Mouse (Mus musculus) hindbrain, embryonic 15.5 days (tissue): Measurements from ENCODE around the gene Loxl1. TPM values are rescaled to one million over a fixed set of nuclear protein-coding genes. Genes with fewer than 3 reads are reported as not detected.

Experiments
- ATAC-seq: fragments of 200-750 bp; cut with Nextera tagmentation; 2 replicates; pipeline ENCODE4 v1.8.0; 2017; ENCODE audit warnings: low read depth, moderate number of reproducible peaks, moderate TSS enrichment; ENCODE audit not compliant: low FRiP score
- H3K27ac ChIP-seq: fragments of 300-500 bp; sonication (generic); replicated peaks from 2 replicates; pipeline ENCODE4 v1.5.1; 2015; ENCODE audit warnings: mild to moderate bottlenecking, inconsistent platforms
- H3K27me3 ChIP-seq: fragments of 300-500 bp; sonication (generic); 2 replicates; pipeline ENCODE4 v1.6.1; 2015; ENCODE audit warnings: control low read depth, inconsistent platforms
- H3K36me3 ChIP-seq: fragments of 300-500 bp; sonication (generic); 2 replicates; pipeline ENCODE4 v1.6.1; 2015; ENCODE audit warnings: control low read depth, inconsistent platforms
- H3K4me1 ChIP-seq: fragments of 300-500 bp; sonication (generic); replicated peaks from 2 replicates; pipeline ENCODE4 v1.6.1; 2015; ENCODE audit warnings: control low read depth, inconsistent platforms
- H3K4me2 ChIP-seq: fragments of 300-500 bp; sonication (generic); 2 replicates; pipeline ENCODE4 v1.6.1; 2015; ENCODE audit warnings: moderate library complexity, mild to moderate bottlenecking, inconsistent platforms
- H3K4me3 ChIP-seq: fragments of 300-500 bp; sonication (generic); 2 replicates; pipeline ENCODE4 v1.5.1; 2015; ENCODE audit warnings: mild to moderate bottlenecking, inconsistent platforms
- H3K9ac ChIP-seq: fragments of 300-500 bp; sonication (generic); 2 replicates; pipeline ENCODE4 v1.6.1; 2015; ENCODE audit warnings: inconsistent platforms
- H3K9me3 ChIP-seq: fragments of 300-500 bp; sonication (generic); 2 replicates; pipeline ENCODE4 v1.6.1; 2016; ENCODE audit warnings: control low read depth, inconsistent platforms
- WGBS: fragments of 180-500 bp; shearing (Covaris S2); methylation state at CpG from one replicate; pipeline ENCODE4 v1.1.7; 2015; 5-methylcytosine and 5-hydroxymethylcytosine counted together
- polyA plus RNA-seq: library from polyadenylated mRNA; unstranded; fragments of >200 nt; fragmentation: Nextera tagmentation; extraction: Ambion mirVana; gene quantifications from 2 replicates; pipeline ENCODE4 v1.2.1, GENCODE M21; 2015

The Loxl1 gene
- 10.3 and 10.7 TPM in 2 replicates for polyA plus RNA-seq

DNA sequence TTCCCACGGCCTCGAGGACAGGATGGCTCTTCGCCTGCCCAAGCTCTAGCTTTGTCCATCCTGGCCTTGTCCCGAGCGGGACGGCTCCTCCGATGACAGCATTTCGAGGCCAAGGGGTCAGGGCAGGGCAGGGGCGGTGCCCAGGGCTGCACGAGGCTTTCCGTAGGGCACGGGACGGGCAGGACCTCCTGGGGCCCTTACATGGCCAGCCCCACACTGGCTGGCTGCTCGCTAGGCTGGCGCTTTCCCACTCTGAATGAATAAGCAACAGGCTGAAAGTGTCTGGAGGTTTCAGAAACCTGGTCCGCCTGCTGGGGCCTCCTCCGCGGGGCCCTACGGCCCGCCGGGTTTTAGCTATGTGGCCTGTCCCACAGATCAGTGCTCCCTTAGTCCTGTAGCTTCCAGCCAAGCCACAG is at the start of gene Loxl1:
Gene Loxl1, minus strand, starts transcription at position 243 of the 416 bp plus-strand sequence.
- 2% methylated on average over 21 of the region's 21 CpGs for WGBS
- peak within 1 kb of the TSS; percentile 37 for H3K4me3 ChIP-seq
- H3K27ac ChIP-seq = peak within 1 kb of the TSS; percentile 39; the same call in 1 of the 2 replicates
- peaks cover 25% of the 10 kb centered on the region for H3K27me3 ChIP-seq
- peaks cover 59% of the 10 kb centered on the region for H3K4me1 ChIP-seq
- no peaks in the 10 kb centered on the region for H3K9me3 ChIP-seq
- peak; percentile 39; the same call in 1 of the 2 replicates for ATAC-seq
- H3K36me3 ChIP-seq = no peaks in the 10 kb centered on the region
- H3K4me2 ChIP-seq = peak within 1 kb of the TSS; percentile 54
- peak within 1 kb of the TSS; percentile 20 for H3K9ac ChIP-seq

DNA sequence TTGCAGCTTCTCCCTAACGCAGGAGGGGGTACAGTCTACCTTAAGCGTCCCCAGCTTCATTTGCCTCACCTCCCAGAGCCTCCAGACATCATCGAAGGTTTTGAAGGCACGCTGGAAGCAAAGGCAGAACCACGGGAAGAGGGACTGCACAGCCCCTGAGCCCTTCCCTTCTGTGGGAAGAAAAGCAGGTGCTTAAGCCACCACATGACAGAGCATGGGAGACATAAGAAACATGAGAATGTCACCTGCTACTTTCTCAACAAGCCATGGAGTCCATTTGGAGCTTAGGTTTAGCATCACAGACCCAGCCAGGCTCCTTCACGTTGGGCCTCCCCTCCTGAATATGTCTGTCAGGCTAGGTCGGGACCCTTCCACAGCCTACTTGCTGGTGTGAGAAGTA is 49.0 kb upstream of the Loxl1 start:
- Histone ChIP-seq H3K4me3 (no peak overlapping the region), H3K9me3 (no peaks in the 10 kb centered on the region), H3K9ac (no peak overlapping the region), H3K4me1 (no peaks in the 10 kb centered on the region), H3K27me3 (no peaks in the 10 kb centered on the region), H3K36me3 (no peaks in the 10 kb centered on the region), H3K27ac (no peak overlapping the region), H3K4me2 (no peak overlapping the region)
- no peak for ATAC-seq
- 87% methylated on average over 7 of the region's 7 CpGs for WGBS

DNA sequence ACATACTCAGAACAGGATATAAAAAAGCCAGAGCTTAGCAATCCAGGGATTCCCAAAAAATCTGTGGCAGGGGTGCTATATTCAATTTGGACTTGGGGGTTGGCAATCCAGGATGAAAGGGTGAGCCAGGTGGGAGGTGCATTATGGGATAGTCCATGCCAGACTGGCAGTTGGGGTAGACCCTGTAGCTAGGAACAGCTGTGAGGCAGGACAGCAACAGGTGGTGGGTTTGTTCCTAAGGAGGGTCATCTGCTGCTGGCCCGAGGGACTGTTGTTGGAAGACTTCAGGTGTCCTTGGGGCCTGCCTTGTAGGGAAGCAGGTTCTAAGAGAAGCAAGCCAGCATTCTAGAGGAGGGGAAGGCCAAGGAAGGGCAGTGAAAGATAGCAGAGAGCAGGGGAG is 48.4 kb upstream of the Loxl1 start:
- H3K27ac ChIP-seq = no peak overlapping the region
- H3K4me2 ChIP-seq = no peak overlapping the region
- H3K9ac ChIP-seq = no peak overlapping the region
- H3K4me3 ChIP-seq = no peak overlapping the region
- 60% methylated on average over 1 of the region's 1 CpGs for WGBS
- no peaks in the 10 kb centered on the region for H3K4me1 ChIP-seq
- no peaks in the 10 kb centered on the region for H3K27me3 ChIP-seq
- H3K36me3 ChIP-seq = no peaks in the 10 kb centered on the region
- H3K9me3 ChIP-seq = no peaks in the 10 kb centered on the region
- ATAC-seq = no peak

DNA sequence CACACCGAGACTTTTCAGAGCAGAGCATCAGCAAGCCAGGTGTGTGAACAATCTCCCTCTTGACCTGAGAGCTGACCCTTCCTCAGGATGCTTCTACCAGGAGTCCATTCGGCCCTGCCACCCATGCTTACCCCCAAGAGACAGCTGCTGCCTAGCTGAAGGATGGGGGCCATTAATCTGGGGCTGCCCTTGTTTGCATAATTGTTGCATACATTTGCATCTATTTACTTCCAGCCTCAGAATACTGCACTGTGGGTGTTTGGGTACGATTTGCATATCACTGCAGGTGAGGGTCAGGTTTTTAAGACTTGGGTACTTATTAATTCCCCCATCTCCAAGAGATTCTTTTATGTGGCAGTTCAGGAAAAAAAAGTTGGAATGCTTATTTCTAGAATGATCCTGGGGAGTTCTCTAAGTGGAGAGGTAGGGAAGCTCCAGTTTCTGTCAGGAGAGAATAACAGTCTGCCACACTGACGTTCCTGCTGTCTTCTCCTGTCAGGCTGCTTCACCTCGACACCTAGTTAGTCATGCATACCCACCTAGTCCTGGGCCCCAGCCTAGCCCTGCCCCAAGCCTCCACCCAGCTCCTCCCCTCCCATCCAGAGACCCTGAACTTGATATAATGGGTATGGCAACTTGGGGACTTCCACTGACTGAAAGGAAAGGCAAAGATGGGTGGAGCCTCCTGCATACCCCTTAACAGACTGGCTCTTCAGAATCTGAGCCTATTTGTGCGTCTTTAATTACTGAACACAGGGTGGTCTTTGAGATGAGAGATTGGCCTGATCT is 42.5 kb upstream of the Loxl1 start:
- Histone ChIP-seq H3K4me1 (no peaks in the 10 kb centered on the region; the same call in 1 of the 2 replicates), H3K27me3 (no peaks in the 10 kb centered on the region), H3K4me3 (no peak overlapping the region), H3K9me3 (no peaks in the 10 kb centered on the region), H3K9ac (no peak overlapping the region), H3K27ac (no peak overlapping the region), H3K36me3 (no peaks in the 10 kb centered on the region), H3K4me2 (no peak overlapping the region)
- ATAC-seq = 0 out of 2 replicates have a peak, but pooled peaks have one; percentile 38
- 13% methylated on average over 6 of the region's 6 CpGs for WGBS

DNA sequence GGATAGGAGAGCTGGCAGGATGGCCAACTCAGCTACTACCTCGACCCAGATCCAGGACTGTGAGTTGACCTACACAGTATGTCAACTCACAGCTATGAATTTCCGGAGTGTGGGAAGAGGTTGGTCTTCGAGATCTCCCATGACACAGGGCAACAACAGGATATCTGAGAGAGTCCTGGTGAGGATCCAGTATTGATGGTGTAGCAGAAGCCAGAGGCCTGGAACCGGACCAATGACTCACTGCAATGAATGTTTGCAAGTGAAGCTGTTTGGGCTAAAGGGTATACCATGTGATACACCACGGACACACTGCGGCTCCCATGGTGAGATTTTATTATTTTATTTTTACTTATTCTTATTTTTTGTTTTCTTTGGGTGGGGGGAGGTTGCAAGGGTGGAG is 41.7 kb upstream of the Loxl1 start:
- Histone ChIP-seq H3K4me1 (no peaks in the 10 kb centered on the region; the same call in 1 of the 2 replicates), H3K4me2 (no peak overlapping the region), H3K9me3 (no peaks in the 10 kb centered on the region), H3K4me3 (no peak overlapping the region), H3K36me3 (no peaks in the 10 kb centered on the region), H3K27ac (no peak overlapping the region), H3K9ac (no peak overlapping the region), H3K27me3 (no peaks in the 10 kb centered on the region)
- no peak for ATAC-seq
- WGBS = 82% methylated on average over 6 of the region's 6 CpGs

DNA sequence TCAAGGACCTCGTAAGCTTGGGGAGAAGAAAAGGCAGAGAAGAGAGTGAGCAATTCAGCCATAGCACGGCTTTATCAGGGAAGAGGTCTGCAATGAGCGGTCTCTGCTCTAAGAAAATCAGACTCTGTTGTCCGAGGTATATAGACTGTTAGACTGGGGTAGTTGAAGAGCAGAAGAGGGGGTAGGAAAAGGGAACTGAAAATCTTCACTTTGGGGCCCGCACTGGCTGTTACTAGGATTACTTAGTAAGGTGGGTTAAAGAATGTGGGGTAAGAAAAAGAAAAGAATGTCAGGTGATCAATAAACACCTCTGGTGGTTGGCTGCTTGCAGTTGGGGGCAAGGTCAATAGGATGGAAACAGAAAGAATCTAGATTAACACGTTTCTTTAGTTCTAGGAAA is 40.2 kb upstream of the Loxl1 start:
- WGBS = 94% methylated on average over 6 of the region's 6 CpGs
- H3K27ac ChIP-seq = no peak overlapping the region

DNA sequence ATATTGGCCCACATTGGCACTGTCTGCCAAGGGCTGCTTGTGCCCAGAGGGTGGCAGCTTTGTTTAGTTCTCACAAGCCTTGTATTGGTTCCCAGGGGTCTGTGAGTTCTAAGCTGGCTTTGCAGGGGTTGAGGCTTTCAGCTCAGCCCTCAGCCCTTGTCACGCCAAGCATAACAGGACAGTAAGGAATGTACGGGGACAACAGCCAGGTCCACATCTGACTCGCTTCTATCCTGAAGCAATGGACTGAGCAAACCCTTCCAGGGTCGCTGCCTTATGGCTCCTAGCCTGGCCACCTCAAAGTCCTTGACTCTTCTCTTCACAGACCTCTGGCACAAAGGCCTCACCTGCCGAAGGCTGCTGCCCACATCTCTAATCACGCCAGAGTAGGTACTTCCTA is 34.8 kb upstream of the Loxl1 start:
- H3K4me1 ChIP-seq = peaks cover 13% of the 10 kb centered on the region; the same call in 1 of the 2 replicates
- no peak overlapping the region for H3K27ac ChIP-seq
- no peaks in the 10 kb centered on the region for H3K9me3 ChIP-seq
- H3K4me3 ChIP-seq = no peak overlapping the region
- no peak overlapping the region for H3K9ac ChIP-seq
- no peak overlapping the region for H3K4me2 ChIP-seq
- no peaks in the 10 kb centered on the region for H3K27me3 ChIP-seq
- 86% methylated on average over 6 of the region's 6 CpGs for WGBS
- no peak for ATAC-seq
- H3K36me3 ChIP-seq = no peaks in the 10 kb centered on the region

More for the DNA sequence above, 40.2 kb upstream of the Loxl1 start:
- H3K27me3 ChIP-seq = no peaks in the 10 kb centered on the region
- no peak for ATAC-seq
- no peaks in the 10 kb centered on the region; the same call in 1 of the 2 replicates for H3K4me1 ChIP-seq
- no peak overlapping the region for H3K4me2 ChIP-seq
- H3K9me3 ChIP-seq = no peaks in the 10 kb centered on the region
- no peaks in the 10 kb centered on the region for H3K36me3 ChIP-seq
- no peak overlapping the region for H3K4me3 ChIP-seq
- H3K9ac ChIP-seq = no peak overlapping the region

DNA sequence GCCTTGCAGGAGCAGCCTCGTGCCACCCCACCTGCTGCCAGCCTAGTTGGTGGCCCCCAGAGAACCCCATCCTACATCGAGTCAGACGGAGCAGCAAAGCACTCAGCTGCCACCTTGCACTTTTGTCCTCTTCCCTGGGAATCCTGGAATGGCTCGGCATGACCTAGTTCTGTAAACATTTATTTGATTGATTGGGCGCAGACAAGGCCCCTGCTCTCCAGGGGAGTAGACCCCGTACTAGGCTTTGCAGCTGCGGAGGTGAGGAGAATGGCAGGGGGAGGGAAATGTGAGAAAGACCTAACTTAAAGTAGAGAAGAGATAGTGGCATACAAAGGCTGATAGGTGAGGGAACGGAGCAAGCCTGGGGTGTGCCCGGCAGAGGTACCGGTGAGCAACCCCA is 33.5 kb upstream of the Loxl1 start:
- Histone ChIP-seq H3K9ac (no peak overlapping the region), H3K4me2 (no peak overlapping the region), H3K4me3 (no peak overlapping the region), H3K9me3 (no peaks in the 10 kb centered on the region), H3K4me1 (peaks cover 13% of the 10 kb centered on the region; the same call in 1 of the 2 replicates), H3K36me3 (no peaks in the 10 kb centered on the region), H3K27me3 (no peaks in the 10 kb centered on the region), H3K27ac (no peak overlapping the region)
- 25% methylated on average over 10 of the region's 10 CpGs for WGBS
- no peak for ATAC-seq

DNA sequence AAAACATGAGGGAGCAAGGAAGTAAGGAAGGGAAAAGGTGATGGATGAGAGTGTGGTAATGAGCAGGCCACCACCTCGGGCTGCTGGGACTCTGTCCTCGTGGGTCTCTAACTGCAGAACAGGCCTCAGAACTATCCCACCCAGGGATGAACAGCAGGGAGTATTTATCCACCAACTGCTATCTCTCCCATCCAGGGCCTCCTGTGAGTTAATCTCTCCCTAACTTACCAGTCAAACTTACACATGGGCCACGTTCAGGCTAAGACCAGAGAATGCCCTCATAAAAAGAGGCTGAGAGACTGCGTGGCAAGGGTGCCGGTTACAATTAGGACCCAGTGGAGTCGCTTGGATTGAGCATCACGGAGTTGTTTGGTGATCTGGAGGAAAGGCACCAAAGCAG is 33.0 kb upstream of the Loxl1 start:
- Histone ChIP-seq H3K36me3 (no peaks in the 10 kb centered on the region), H3K4me3 (no peak overlapping the region), H3K9ac (no peak overlapping the region), H3K27ac (no peak overlapping the region), H3K4me2 (no peak overlapping the region), H3K9me3 (no peaks in the 10 kb centered on the region), H3K4me1 (peaks cover 13% of the 10 kb centered on the region; the same call in 1 of the 2 replicates), H3K27me3 (no peaks in the 10 kb centered on the region)
- 63% methylated on average over 7 of the region's 7 CpGs for WGBS
- no peak for ATAC-seq

DNA sequence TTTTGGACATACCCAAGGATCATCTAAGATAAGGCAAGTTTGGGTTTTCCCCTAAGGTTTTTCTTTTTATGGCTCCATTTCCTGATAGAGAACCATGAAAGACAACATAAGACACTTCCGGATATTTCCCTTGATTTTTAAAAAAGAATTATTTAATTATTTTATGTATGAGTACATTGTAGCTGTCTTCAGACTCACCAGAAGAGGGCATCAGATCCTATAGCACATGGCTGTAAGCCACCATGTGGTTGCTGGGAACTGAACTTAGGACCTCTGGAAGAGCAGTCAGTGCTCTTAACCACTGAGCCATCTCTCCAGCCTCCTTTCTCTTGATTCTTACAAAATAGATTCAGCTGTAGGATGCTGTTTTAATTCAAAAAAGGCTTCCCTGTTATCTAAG is 28.8 kb upstream of the Loxl1 start:
- H3K4me2 ChIP-seq = no peak overlapping the region
- H3K27ac ChIP-seq = no peak overlapping the region
- 91% methylated on average over 1 of the region's 1 CpGs for WGBS
- no peaks in the 10 kb centered on the region for H3K9me3 ChIP-seq
- no peak overlapping the region for H3K9ac ChIP-seq
- no peaks in the 10 kb centered on the region for H3K36me3 ChIP-seq
- H3K27me3 ChIP-seq = no peaks in the 10 kb centered on the region
- no peak for ATAC-seq
- no peak overlapping the region for H3K4me3 ChIP-seq
- H3K4me1 ChIP-seq = peaks cover 13% of the 10 kb centered on the region; the same call in 1 of the 2 replicates

DNA sequence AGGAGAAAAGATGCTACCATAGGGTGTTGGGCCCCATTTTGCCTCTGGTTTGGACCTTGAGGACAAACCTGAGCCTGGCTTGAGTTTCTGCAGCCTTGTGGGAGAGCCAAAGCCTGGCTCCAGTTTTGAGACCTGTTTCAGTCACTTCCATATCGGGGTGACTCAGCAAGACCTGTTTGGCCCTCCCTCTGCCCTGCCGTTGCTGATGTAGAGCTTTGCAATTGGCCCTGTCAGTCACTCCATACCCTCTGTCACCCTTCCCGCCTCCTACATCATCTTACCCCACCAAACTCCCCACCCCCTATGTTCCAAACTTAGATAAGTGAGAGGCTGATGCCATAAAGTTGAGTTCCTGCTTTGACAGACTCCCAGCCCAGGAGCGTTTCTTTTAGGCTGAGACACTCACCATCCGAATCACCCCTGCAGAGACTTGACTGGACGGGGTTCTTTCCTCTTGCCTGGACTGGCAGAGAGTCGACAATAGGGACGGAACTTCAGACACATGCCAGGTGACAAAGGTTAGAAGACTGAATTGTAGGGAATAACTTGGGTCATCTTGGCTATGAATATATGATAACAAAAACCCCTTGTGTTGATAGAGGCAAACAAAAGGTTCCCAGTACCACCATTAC is 23.8 kb upstream of the Loxl1 start:
- Histone ChIP-seq H3K4me1 (no peaks in the 10 kb centered on the region), H3K4me3 (no peak overlapping the region), H3K9me3 (no peaks in the 10 kb centered on the region), H3K27ac (no peak overlapping the region), H3K9ac (no peak overlapping the region), H3K36me3 (no peaks in the 10 kb centered on the region), H3K27me3 (no peaks in the 10 kb centered on the region), H3K4me2 (no peak overlapping the region)
- no peak for ATAC-seq
- 73% methylated on average over 8 of the region's 8 CpGs for WGBS

DNA sequence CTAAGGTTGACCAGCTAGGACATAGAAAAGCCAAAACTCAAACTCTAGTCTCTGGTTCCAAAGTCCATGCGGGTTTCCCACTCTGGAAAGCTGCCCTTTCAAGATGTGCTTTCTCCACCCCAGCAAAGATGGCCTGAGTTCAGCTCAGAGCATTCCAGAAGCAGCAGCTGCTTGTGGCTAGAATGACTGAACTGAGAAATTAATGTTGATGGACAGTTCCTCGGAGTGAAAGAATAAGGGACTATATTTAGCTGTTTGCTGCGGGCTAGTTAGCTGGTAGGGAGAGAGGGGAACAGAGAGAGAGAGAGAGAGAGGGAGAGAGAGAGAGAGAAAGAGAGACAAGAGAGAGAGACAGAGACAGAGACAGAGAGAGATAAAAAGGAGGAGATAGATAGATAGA is 18.3 kb upstream of the Loxl1 start:
- WGBS = 56% methylated on average over 3 of the region's 3 CpGs

More for the DNA sequence above, 18.3 kb upstream of the Loxl1 start:
- H3K36me3 ChIP-seq = no peaks in the 10 kb centered on the region
- H3K4me2 ChIP-seq = no peak overlapping the region
- H3K9ac ChIP-seq = no peak overlapping the region
- no peaks in the 10 kb centered on the region for H3K27me3 ChIP-seq
- H3K4me3 ChIP-seq = no peak overlapping the region
- no peak for ATAC-seq
- H3K9me3 ChIP-seq = no peaks in the 10 kb centered on the region
- H3K4me1 ChIP-seq = peaks cover 5% of the 10 kb centered on the region; the same call in 1 of the 2 replicates
- H3K27ac ChIP-seq = no peak overlapping the region
